Mouse (Mus musculus): ENCODE data around the gene Ly6g. TPM values are rescaled to one million over a fixed set of nuclear protein-coding genes. Genes with fewer than 3 reads are reported as not detected.
"Not testable (repeated sequence)": the region's sequence is repeated elsewhere in the genome, so short reads cannot be mapped to it uniquely, and the experiment has no call there.

Ly6g gene
- polyA plus RNA-seq (2014; fragmentation: Nextera tagmentation; extraction: Ambion mirVana), result 0.46 and 0.56 TPM in 2 replicates

DNA sequence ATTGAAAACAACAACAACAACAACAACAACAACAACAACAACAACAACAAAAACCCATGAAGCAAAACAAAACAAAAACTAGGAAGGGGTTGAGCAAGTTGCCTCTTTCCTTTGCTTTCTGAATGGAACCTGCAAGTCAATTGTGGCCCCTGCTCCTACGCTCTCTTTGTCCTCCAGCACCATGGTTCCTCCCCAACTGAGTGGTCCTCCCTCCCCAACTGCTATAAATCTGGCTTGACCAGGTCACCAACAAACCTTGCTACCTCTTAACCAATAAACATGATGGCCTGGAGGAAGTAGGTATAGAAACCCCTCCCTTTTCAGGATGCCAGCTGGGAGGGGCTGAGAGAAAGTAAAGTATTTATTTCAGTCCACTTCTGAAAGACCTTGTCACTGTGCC is at the start of gene Ly6g:
Gene Ly6g (plus strand): TSS at position 301 of the 400 bp plus-strand sequence.
- WGBS, result 80% methylated on average over 1 of the region's 1 CpGs
- Histone ChIP-seq H3K4me1 (ENCODE audit: control insufficient read depth, insufficient read depth, low read length) (no peaks in the 10 kb centered on the region), H3K9me3 (ENCODE audit: control insufficient read depth, low read length) (no peaks in the 10 kb centered on the region), H3K27ac (ENCODE audit: low read depth, low read length) (no peak within 1 kb of the TSS), H3K9ac (ENCODE audit: low read depth, low read length) (no peak within 1 kb of the TSS), H3K36me3 (ENCODE audit: control insufficient read depth, insufficient read depth, low read length) (no peaks in the 10 kb centered on the region), H3K4me3 (ENCODE audit: low read length) (no peak within 1 kb of the TSS), H3K27me3 (ENCODE audit: control insufficient read depth, insufficient read depth, low read length) (no peaks in the 10 kb centered on the region), H3K4me2 (replicated peaks; ENCODE audit: low read depth, low read length) (no peak within 1 kb of the TSS)
- ATAC-seq (ENCODE audit: low FRiP score, low TSS enrichment), result no peak

DNA sequence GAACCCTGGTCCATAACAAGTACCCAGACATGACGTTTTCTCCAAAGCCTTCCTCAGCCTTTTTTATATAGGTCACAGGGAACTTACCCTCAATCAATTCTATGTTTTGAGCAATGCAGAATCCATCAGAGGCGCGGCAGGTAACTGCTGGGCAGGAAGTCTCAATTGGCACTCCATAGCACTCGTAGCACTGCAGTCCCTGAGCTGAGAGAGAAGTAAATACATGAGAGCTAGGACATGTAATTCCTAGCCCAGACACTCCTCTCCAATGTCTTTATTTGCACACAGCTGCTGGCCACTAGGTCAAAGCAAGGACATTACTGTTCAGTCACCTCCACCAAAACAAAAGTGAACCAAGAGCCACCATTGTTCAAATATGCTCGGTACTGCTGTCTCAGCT is 44.6 kb upstream of the Ly6g start:
- not testable (repeated sequence) for H3K9me3 ChIP-seq (ENCODE audit: control insufficient read depth, low read length); H3K4me3 ChIP-seq (ENCODE audit: low read length); H3K4me2 ChIP-seq (replicated peaks; ENCODE audit: low read depth, low read length); H3K9ac ChIP-seq (ENCODE audit: low read depth, low read length); ATAC-seq (ENCODE audit: low FRiP score, low TSS enrichment); H3K27ac ChIP-seq (ENCODE audit: low read depth, low read length); H3K4me1 ChIP-seq (ENCODE audit: control insufficient read depth, insufficient read depth, low read length); H3K27me3 ChIP-seq (ENCODE audit: control insufficient read depth, insufficient read depth, low read length); H3K36me3 ChIP-seq (ENCODE audit: control insufficient read depth, insufficient read depth, low read length)
- whole genome bisulfite sequencing, result 52% methylated on average over 2 of the region's 5 CpGs

DNA sequence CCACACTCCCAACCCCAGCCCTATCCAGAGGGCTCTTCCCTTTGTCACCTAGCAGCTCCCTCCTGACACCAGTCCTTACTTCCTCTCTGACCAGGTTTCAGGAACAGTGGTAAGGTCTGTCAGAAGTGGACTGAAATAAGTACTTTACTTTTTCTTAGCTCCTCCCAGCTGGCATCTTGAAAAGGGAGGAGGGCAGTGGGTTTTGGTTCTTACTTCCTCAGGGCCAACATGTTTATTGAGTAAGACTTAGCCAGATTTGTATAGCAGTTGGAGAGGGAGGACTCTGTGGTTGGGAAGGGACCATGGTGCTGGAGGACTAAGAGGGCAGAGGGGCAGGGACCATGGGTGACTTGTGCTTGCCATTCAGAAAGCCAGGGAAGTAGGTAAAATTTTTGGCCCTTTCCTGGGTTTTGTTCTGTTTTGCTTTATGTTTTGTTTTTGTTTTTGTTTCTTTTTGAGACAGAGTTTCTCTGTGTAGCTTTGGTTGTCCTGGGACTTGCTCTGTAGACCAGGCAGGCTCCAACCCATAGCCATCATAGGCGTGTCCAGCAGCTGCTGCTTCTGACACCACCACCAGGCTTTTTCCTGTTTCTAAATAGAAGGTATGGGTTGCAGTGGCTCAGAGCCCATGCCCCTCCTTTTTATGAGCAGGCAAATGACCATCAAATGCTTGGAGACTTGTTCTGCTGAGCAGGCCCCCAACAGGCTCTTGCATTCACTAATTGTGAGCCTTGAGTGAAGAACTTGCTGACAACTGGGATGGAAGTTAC is 43.0 kb upstream of the Ly6g start, which contains the start of gene Ly6c2:
Gene Ly6c2 (minus strand): TSS at position 110 of the 770 bp plus-strand sequence.
- ATAC-seq (ENCODE audit: low FRiP score, low TSS enrichment); H3K27me3 ChIP-seq (ENCODE audit: control insufficient read depth, insufficient read depth, low read length); H3K9me3 ChIP-seq (ENCODE audit: control insufficient read depth, low read length); H3K4me2 ChIP-seq (replicated peaks; ENCODE audit: low read depth, low read length); H3K9ac ChIP-seq (ENCODE audit: low read depth, low read length); H3K4me3 ChIP-seq (ENCODE audit: low read length); H3K4me1 ChIP-seq (ENCODE audit: control insufficient read depth, insufficient read depth, low read length); H3K27ac ChIP-seq (ENCODE audit: low read depth, low read length); H3K36me3 ChIP-seq (ENCODE audit: control insufficient read depth, insufficient read depth, low read length): not testable (repeated sequence)
- 80% methylated on average over 1 of the region's 1 CpGs for WGBS

GRCm38 (mm10) chr15:75116525-75116924 is 38.5 kb upstream of the Ly6g start:
- ATAC-seq (ENCODE audit: low FRiP score, low TSS enrichment), result no peak
- WGBS, result 54% methylated on average over 2 of the region's 2 CpGs

GRCm38 (mm10) chr15:75117481-75117880 is 37.6 kb upstream of the Ly6g start:
- H3K4me3 ChIP-seq (ENCODE audit: low read length); ATAC-seq (ENCODE audit: low FRiP score, low TSS enrichment); H3K4me2 ChIP-seq (replicated peaks; ENCODE audit: low read depth, low read length); H3K4me1 ChIP-seq (ENCODE audit: control insufficient read depth, insufficient read depth, low read length); H3K27ac ChIP-seq (ENCODE audit: low read depth, low read length); H3K9me3 ChIP-seq (ENCODE audit: control insufficient read depth, low read length); H3K36me3 ChIP-seq (ENCODE audit: control insufficient read depth, insufficient read depth, low read length); H3K9ac ChIP-seq (ENCODE audit: low read depth, low read length); H3K27me3 ChIP-seq (ENCODE audit: control insufficient read depth, insufficient read depth, low read length): not testable (repeated sequence)
- 91% methylated on average over 5 of the region's 5 CpGs for WGBS

More at GRCm38 (mm10) chr15:75116525-75116924, 38.5 kb upstream of the Ly6g start:
- no peak overlapping the region for H3K27ac ChIP-seq (ENCODE audit: low read depth, low read length)
- no peak overlapping the region for H3K9ac ChIP-seq (ENCODE audit: low read depth, low read length)
- H3K27me3 ChIP-seq (ENCODE audit: control insufficient read depth, insufficient read depth, low read length), result no peaks in the 10 kb centered on the region
- H3K9me3 ChIP-seq (ENCODE audit: control insufficient read depth, low read length), result no peaks in the 10 kb centered on the region
- H3K4me2 ChIP-seq (replicated peaks; ENCODE audit: low read depth, low read length), result no peak overlapping the region
- H3K4me3 ChIP-seq (ENCODE audit: low read length), result no peak overlapping the region
- H3K36me3 ChIP-seq (ENCODE audit: control insufficient read depth, insufficient read depth, low read length), result no peaks in the 10 kb centered on the region
- no peaks in the 10 kb centered on the region for H3K4me1 ChIP-seq (ENCODE audit: control insufficient read depth, insufficient read depth, low read length)

DNA sequence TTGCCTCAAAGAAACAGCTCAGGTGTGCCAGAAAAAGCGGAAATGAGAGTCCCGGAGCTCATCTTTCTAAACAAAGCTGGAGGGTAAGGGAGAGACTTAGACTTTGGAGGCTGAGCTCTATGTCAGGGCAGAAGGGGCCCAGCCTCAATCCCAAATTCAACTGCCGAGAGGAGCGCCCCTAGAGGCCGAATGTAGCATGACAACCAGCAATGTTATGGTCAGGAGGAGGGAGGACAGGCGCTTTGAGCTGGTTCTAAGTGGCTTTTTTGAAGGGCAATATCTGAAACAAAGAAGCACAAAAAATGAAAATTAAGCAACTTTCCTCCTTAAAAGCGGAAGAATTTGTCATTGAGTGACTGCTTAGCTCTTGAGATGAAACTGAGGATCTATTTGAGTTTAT is 36.3 kb upstream of the Ly6g start:
- WGBS, result 31% methylated on average over 5 of the region's 7 CpGs

DNA sequence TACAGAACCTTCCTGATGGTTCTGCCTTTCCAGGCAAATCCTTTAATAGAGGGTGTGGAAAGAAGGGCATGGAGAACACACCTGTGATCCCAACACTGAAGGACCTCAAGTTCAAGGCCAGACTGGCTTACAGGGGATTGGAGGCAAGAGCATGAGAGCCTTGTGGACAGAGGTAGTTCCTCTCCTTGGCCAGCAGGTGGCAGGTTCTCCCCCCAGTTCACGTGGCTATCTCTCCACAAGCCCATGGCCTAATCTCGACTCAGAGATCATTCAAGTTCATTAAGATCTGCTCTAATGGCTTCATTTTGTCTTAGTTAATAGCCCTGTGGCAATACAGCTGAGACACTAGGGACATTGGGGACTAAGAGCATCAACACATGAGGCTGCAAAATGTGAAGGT is 35.0 kb upstream of the Ly6g start:
- Histone ChIP-seq H3K4me3 (ENCODE audit: low read length) (no peak overlapping the region), H3K27ac (ENCODE audit: low read depth, low read length) (no peak overlapping the region), H3K4me1 (ENCODE audit: control insufficient read depth, insufficient read depth, low read length) (no peaks in the 10 kb centered on the region), H3K9ac (ENCODE audit: low read depth, low read length) (no peak overlapping the region), H3K4me2 (replicated peaks; ENCODE audit: low read depth, low read length) (no peak overlapping the region), H3K27me3 (ENCODE audit: control insufficient read depth, insufficient read depth, low read length) (no peaks in the 10 kb centered on the region), H3K9me3 (ENCODE audit: control insufficient read depth, low read length) (no peaks in the 10 kb centered on the region), H3K36me3 (ENCODE audit: control insufficient read depth, insufficient read depth, low read length) (no peaks in the 10 kb centered on the region)
- ATAC-seq (ENCODE audit: low FRiP score, low TSS enrichment), result no peak
- 10% methylated on average over 2 of the region's 2 CpGs for WGBS

More for the DNA sequence above, 36.3 kb upstream of the Ly6g start:
- H3K9me3 ChIP-seq (ENCODE audit: control insufficient read depth, low read length); ATAC-seq (ENCODE audit: low FRiP score, low TSS enrichment); H3K4me3 ChIP-seq (ENCODE audit: low read length); H3K4me2 ChIP-seq (replicated peaks; ENCODE audit: low read depth, low read length); H3K9ac ChIP-seq (ENCODE audit: low read depth, low read length); H3K27ac ChIP-seq (ENCODE audit: low read depth, low read length); H3K4me1 ChIP-seq (ENCODE audit: control insufficient read depth, insufficient read depth, low read length); H3K36me3 ChIP-seq (ENCODE audit: control insufficient read depth, insufficient read depth, low read length); H3K27me3 ChIP-seq (ENCODE audit: control insufficient read depth, insufficient read depth, low read length): not testable (repeated sequence)

GRCm38 (mm10) chr15:75132346-75132745 is 22.7 kb upstream of the Ly6g start:
- H3K36me3 ChIP-seq (ENCODE audit: control insufficient read depth, insufficient read depth, low read length), result not testable (repeated sequence)

GRCm38 (mm10) chr15:75135090-75135783 is 19.8 kb upstream of the Ly6g start:
- not testable (repeated sequence) for ATAC-seq (ENCODE audit: low FRiP score, low TSS enrichment); H3K9me3 ChIP-seq (ENCODE audit: control insufficient read depth, low read length); H3K4me1 ChIP-seq (ENCODE audit: control insufficient read depth, insufficient read depth, low read length); H3K9ac ChIP-seq (ENCODE audit: low read depth, low read length); H3K4me2 ChIP-seq (replicated peaks; ENCODE audit: low read depth, low read length); H3K27me3 ChIP-seq (ENCODE audit: control insufficient read depth, insufficient read depth, low read length); H3K4me3 ChIP-seq (ENCODE audit: low read length); H3K27ac ChIP-seq (ENCODE audit: low read depth, low read length); H3K36me3 ChIP-seq (ENCODE audit: control insufficient read depth, insufficient read depth, low read length)
- 70% methylated on average over 2 of the region's 2 CpGs for WGBS

More at GRCm38 (mm10) chr15:75132346-75132745, 22.7 kb upstream of the Ly6g start:
- not testable (repeated sequence) for H3K4me2 ChIP-seq (replicated peaks; ENCODE audit: low read depth, low read length); H3K4me1 ChIP-seq (ENCODE audit: control insufficient read depth, insufficient read depth, low read length); H3K9me3 ChIP-seq (ENCODE audit: control insufficient read depth, low read length); ATAC-seq (ENCODE audit: low FRiP score, low TSS enrichment); H3K4me3 ChIP-seq (ENCODE audit: low read length); H3K27me3 ChIP-seq (ENCODE audit: control insufficient read depth, insufficient read depth, low read length); H3K27ac ChIP-seq (ENCODE audit: low read depth, low read length); H3K9ac ChIP-seq (ENCODE audit: low read depth, low read length)
- 82% methylated on average over 2 of the region's 2 CpGs for WGBS

Measured in kidney, embryonic 14.5 days (tissue).